In genomic region chr4:86391176-86391575, GRCm38 (mm10) we compare ENCODE assay signal across 22 mouse cellular contexts.
DNase-seq lines count a peak whose midpoint lies in the region; ATAC-seq and TF ChIP-seq lines count a peak whose summit lies in the region.
"Had no signal": no experiment of that assay in that cellular context is flagged by ENCODE, and none has a peak within 500 bp of the region (broad histone marks: within the 10 kb centered on the region; RNA-seq: fewer than 3 reads in every experiment).

No protein-coding gene starts in this region.

- H3K4me2 ChIP-seq in embryonic facial prominence, embryonic 14.5 days (ENCODE audit: low read depth, low read length) = no peak overlapping the region
- no peak overlapping the region for H3K4me2 ChIP-seq in heart, postnatal 0 days (ENCODE audit: low read depth, low read length)
- H3K4me2 ChIP-seq: embryonic facial prominence, embryonic 13.5 days; forebrain, embryonic 13.5 days; hindbrain, embryonic 14.5 days; intestine, embryonic 15.5 days had no signal

- peak; percentile 37 for DNase-seq in embryonic facial prominence, embryonic 14.5 days (ENCODE audit: low spot score)
- DNase-seq in embryonic facial prominence, embryonic 10.5 days (ENCODE audit: low spot score) = no peak
- DNase-seq in heart, embryonic 10.5 days (ENCODE audit: low spot score) = no peak
- DNase-seq in heart, postnatal 14 days = no peak
- peak; percentile 89 for DNase-seq in heart, postnatal 0 days (ENCODE audit: low spot score)
- DNase-seq in T-cell, adult 2 months (ENCODE audit: low spot score) = no peak
- no peak for DNase-seq in spleen, postnatal 4 days (ENCODE audit: low spot score in 2 of 2)
- DNase-seq: adrenal gland, postnatal 10 days; B cell, adult 2 months; cerebellum, adult 11 months; cerebellum, adult 8-10 months; cerebellum, postnatal 14 days; forebrain, postnatal 0 days; gastrocnemius, postnatal 14 days; kidney, adult 2 months had no signal

- no peak overlapping the region for H3K9ac ChIP-seq in embryonic facial prominence, embryonic 14.5 days (ENCODE audit: low read depth, low read length)
- no peak overlapping the region for H3K9ac ChIP-seq in heart, postnatal 0 days (replicated peaks; ENCODE audit: low read depth, low read length)
- H3K9ac ChIP-seq: embryonic facial prominence, embryonic 13.5 days; forebrain, embryonic 13.5 days; forebrain, postnatal 0 days; hindbrain, embryonic 14.5 days; intestine, embryonic 15.5 days had no signal

- no peaks in the 10 kb centered on the region for H3K27me3 ChIP-seq in embryonic facial prominence, embryonic 14.5 days (replicated peaks; ENCODE audit: control insufficient read depth, insufficient read depth, low read length)
- H3K27me3 ChIP-seq in embryonic facial prominence, embryonic 10.5 days (replicated peaks; ENCODE audit: low read depth, poor library complexity, severe bottlenecking) = no peaks in the 10 kb centered on the region
- H3K27me3 ChIP-seq in heart, embryonic 10.5 days (ENCODE audit: insufficient read depth, poor library complexity, severe bottlenecking) = no peaks in the 10 kb centered on the region
- no peaks in the 10 kb centered on the region for H3K27me3 ChIP-seq in heart, postnatal 0 days (ENCODE audit: control insufficient read depth, insufficient read depth, low read length)
- H3K27me3 ChIP-seq: embryonic facial prominence, embryonic 13.5 days; forebrain, embryonic 13.5 days; intestine, embryonic 15.5 days had no signal

- H3K36me3 ChIP-seq in embryonic facial prominence, embryonic 14.5 days (ENCODE audit: control insufficient read depth, insufficient read depth, low read length) = 0 out of 2 replicates have a peak, but pooled peaks cover 6% of the 10 kb centered on the region
- H3K36me3 ChIP-seq in embryonic facial prominence, embryonic 10.5 days (replicated peaks) = no peaks in the 10 kb centered on the region
- no peaks in the 10 kb centered on the region for H3K36me3 ChIP-seq in heart, embryonic 10.5 days
- no peaks in the 10 kb centered on the region for H3K36me3 ChIP-seq in heart, postnatal 0 days (replicated peaks; ENCODE audit: control insufficient read depth, insufficient read depth, low read length)
- H3K36me3 ChIP-seq: G1E; hindbrain, embryonic 10.5 days; intestine, embryonic 15.5 days had no signal

- no peak overlapping the region for H3K4me3 ChIP-seq in embryonic facial prominence, embryonic 14.5 days (ENCODE audit: low read depth, low read length)
- H3K4me3 ChIP-seq in embryonic facial prominence, embryonic 10.5 days = no peak overlapping the region
- H3K4me3 ChIP-seq in heart, embryonic 10.5 days = no peak overlapping the region
- no peak overlapping the region for H3K4me3 ChIP-seq in heart, postnatal 0 days (ENCODE audit: low read depth, low read length)
- H3K4me3 ChIP-seq: embryonic facial prominence, embryonic 13.5 days; forebrain, embryonic 13.5 days; hindbrain, embryonic 10.5 days; intestine, embryonic 15.5 days had no signal

- no peaks in the 10 kb centered on the region; the same call in 1 of the 2 replicates for H3K4me1 ChIP-seq in embryonic facial prominence, embryonic 14.5 days (ENCODE audit: control insufficient read depth, insufficient read depth, low read length)
- H3K4me1 ChIP-seq in embryonic facial prominence, embryonic 10.5 days = peaks cover 6% of the 10 kb centered on the region
- peaks cover 7% of the 10 kb centered on the region; the same call in 1 of the 2 replicates for H3K4me1 ChIP-seq in heart, embryonic 10.5 days
- peaks cover 21% of the 10 kb centered on the region for H3K4me1 ChIP-seq in heart, postnatal 0 days (ENCODE audit: control insufficient read depth, insufficient read depth)
- H3K4me1 ChIP-seq: hindbrain, embryonic 10.5 days had no signal

- intact Hi-C loops in heart, postnatal 14 days (cut with DNase I) = loop anchor here (10.0 kb wide), 1 partner anchor 154 kb away; no protein-coding TSS in a partner anchor

- peak; percentile 89 for TF ChIP-seq EP300 in heart, postnatal 0 days (IDR thresholded peaks at IDR 0.05; ENCODE audit: low read depth)

- H3K27ac ChIP-seq in embryonic facial prominence, embryonic 14.5 days (replicated peaks; ENCODE audit: low read depth, low read length) = no peak overlapping the region
- no peak overlapping the region for H3K27ac ChIP-seq in embryonic facial prominence, embryonic 10.5 days (replicated peaks)
- H3K27ac ChIP-seq in heart, embryonic 10.5 days = peak overlapping the region; percentile 5; the same call in 1 of the 2 replicates
- peak overlapping the region; percentile 95 for H3K27ac ChIP-seq in heart, postnatal 0 days (ENCODE audit: low read depth)
- H3K27ac ChIP-seq: embryonic facial prominence, embryonic 13.5 days; forebrain, embryonic 13.5 days; hindbrain, embryonic 10.5 days; hindbrain, embryonic 14.5 days; intestine, embryonic 15.5 days had no signal

- WGBS in embryonic facial prominence, embryonic 14.5 days = 53% methylated on average over 3 of the region's 3 CpGs
- 58% methylated on average over 3 of the region's 3 CpGs for WGBS in embryonic facial prominence, embryonic 10.5 days
- WGBS in heart, embryonic 10.5 days = 28% methylated on average over 3 of the region's 3 CpGs
- WGBS in heart, postnatal 0 days = 20% methylated on average over 3 of the region's 3 CpGs

- no peaks in the 10 kb centered on the region for H3K9me3 ChIP-seq in embryonic facial prominence, embryonic 14.5 days (ENCODE audit: control insufficient read depth, low read length)
- no peaks in the 10 kb centered on the region for H3K9me3 ChIP-seq in embryonic facial prominence, embryonic 10.5 days
- no peaks in the 10 kb centered on the region for H3K9me3 ChIP-seq in heart, embryonic 10.5 days
- no peaks in the 10 kb centered on the region for H3K9me3 ChIP-seq in heart, postnatal 0 days (replicated peaks; ENCODE audit: control insufficient read depth, low read length)
- H3K9me3 ChIP-seq: embryonic facial prominence, embryonic 13.5 days; forebrain, embryonic 13.5 days; G1E; hindbrain, embryonic 10.5 days; intestine, embryonic 15.5 days had no signal

- peak; percentile 47; the same call in 1 of the 2 replicates for ATAC-seq in embryonic facial prominence, embryonic 14.5 days (ENCODE audit: low read depth)
- peak; percentile 91 for ATAC-seq in heart, postnatal 0 days (ENCODE audit: insufficient read depth, low read depth)
- ATAC-seq: CD4-positive, CD25-positive, alpha-beta regulatory T cell, adult 4 months; forebrain, embryonic 13.5 days; forebrain, postnatal 0 days; intestine, embryonic 15.5 days had no signal

- no peak for TF ChIP-seq CTCF in heart, postnatal 0 days (IDR thresholded peaks at IDR 0.05; ENCODE audit: low read depth)

Comparison
In these comparisons a context has a peak if more than half of its experiments do, and no peak if none do; other contexts are left out.
1. DNase-seq: peak in embryonic facial prominence, embryonic 14.5 days (single experiment) and heart, postnatal 0 days (single experiment); none in embryonic facial prominence, embryonic 10.5 days (single experiment), heart, embryonic 10.5 days (single experiment), heart, postnatal 14 days (0 of 2), T-cell, adult 2 months (single experiment) and spleen, postnatal 4 days (0 of 2).
2. H3K27ac ChIP-seq: peak in heart, embryonic 10.5 days (single experiment) and heart, postnatal 0 days (single experiment); none in embryonic facial prominence, embryonic 14.5 days (single experiment) and embryonic facial prominence, embryonic 10.5 days (single experiment).